Mouse (Mus musculus): ENCODE measurements around the gene Snapin.

The Snapin gene

DNA sequence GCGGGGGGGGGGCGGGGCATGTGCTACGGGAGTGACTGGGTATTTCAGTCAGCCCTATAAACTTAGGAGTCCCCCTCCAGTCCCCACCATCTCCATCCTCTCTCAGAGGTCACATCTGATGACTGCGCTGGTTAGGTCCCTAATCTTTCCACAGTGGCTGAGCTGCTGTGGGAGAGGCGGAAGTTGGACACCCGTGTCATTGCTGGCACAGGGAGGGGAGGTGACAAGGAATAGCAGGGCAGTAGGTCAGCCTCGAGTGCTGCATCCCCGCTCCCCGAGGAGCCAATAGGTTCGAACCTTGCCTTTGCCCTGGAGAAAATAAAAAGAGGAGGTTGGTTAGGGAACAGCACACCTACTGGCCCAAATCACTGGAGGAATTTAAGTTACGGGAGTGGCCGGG lies 40.0 kb downstream of the Snapin start:
- DNase-seq: no peak

DNA sequence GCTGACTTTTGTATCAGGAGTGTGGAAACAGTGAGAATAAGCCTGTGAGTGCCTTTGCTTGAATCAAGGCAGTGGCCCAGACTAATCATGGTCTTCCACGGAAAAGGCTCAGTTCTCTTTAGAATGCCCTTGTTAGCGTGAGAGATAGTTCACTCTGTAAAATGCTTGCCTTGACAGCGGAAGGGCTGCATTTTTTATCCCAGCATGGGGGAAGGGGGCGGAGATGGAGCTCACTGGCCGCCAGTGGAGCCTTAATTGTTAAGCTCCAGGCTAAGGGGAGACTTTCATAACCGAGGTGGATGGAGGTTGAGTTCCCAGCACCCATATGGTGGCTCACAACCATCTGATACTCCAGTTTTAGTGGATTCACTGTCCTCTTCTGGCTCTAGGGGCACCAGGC lies 42.2 kb downstream of the Snapin start:
- DNase-seq: no peak

DNA sequence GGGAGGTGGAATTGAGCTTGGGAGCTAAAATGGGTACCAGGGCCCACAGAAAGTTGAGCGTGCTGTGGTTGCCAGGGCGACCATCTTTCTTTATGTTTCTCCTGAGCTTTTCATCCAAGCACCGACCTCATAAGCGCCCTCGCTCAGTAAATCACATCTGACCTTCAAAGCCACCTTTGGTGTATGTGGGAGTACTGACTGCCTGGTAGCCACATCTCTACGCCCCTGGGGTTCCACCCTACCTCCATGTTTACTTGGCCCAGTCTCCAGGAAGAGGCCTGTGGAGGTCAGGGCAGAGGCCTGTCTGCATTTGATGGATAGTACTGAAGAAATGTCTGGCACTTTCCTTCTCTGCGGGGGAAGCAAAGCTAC lies 43.7 kb downstream of the Snapin start:
- no peak for DNase-seq

DNA sequence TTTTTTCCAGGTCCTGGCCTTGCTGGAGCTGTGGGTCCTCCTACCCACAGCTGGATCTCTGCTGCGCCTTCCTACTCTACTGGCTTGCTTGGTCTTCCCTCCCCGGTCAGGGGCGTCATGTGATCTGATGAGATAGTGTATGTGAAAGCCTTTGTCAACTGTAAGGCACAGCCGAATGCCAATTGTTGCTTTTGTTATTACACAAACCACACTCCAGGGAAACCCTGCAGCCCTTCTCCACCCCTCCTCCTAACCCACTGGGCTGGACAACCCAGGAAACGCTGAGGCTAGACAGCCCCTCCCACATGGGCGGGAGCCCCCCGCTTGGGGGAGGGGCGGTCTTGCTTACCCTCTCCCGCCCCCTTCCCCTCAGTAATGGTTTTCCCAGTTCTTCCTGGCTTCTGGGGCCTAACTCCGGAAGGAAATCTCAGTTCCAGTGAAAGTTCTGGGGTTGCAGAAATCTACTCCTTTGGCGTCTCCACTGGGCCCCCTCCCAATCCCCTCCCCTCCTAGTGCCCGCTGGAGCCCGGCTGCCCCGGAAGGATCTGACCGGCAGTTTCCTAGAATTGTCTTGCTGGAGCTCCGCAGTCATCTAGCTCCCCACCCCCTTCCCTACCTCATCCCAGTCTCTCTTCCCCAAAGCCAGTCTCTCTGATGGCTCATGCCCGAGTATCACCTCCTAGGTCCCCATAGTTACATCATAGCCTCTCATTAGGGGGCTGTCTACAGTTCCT lies 44.3 kb downstream of the Snapin start:
- no peak for DNase-seq

DNA sequence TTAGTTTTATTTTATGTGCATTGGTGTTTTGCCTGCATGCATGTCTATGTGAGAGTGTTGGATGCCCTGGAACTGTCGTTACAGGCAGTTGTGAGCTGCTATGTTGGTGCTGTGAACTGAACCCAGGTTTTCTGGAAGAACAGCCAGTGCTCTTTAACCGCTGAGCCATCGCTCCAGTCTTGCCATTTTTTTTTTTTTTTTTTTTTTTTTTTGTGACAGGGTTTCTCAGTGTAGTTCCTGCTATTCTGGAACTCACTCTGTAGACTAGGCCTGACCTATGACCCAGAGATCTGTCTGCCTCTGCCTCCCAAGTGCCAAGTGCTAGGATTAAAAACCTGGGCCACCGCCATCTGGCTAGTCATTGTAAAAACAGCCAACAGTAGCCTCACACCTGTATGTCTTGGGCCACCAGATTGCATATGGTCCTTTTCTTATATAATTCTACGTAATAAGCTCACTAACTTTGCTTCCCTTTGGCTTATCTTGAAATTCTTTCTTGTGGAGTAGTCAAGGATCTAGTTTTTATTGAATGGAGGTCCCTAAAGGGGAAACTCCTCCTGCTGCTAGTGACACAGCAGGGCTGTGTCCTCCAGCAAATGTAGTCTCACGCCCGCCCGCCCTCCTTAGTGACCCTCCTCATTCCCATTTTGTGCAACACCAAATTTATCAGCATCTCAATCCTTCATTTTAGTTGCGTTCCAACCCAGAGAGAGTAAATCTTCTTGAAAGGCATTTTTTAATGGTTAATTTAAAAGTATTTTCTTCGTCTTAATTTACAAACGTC lies 45.2 kb downstream of the Snapin start:
- no peak for DNase-seq

DNA sequence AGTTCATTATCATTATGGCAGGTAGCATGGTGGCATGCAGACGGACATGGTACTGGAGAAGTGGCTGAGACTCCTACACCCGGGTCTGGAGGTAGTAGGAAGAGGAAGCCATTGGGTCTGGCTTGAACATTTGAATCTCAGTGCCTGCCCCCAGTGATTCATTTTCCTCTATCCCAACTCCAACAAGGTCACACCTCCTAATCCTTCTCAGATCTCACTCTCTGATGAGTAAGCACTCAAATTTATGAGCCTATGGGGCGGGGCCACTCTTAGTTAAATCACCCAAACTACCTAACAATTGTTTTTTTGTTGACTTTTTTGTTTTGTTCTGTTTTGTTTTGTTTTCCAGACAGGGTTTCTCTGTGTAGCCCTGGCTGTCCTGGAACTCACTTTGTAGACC lies 46.9 kb downstream of the Snapin start:
- DNase-seq: no peak

DNA sequence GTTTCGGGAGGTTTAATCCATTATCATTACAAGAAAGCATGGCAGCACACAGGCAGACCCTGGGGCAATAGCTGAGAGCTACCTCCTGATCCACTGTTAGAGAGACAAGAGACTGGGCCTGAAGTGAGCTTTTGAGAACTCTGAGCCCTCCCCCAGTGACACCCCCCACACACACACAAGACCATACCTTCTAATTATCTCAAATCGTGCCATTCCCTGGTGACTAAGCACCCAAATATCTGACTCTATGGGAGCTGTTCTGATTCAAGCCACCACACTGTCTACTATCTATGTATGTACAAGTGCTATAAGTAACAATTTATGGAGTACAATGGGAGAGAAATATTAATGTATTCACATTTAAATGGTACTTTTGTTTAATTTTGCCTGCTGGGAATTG lies 50.1 kb downstream of the Snapin start:
- no peak for DNase-seq
